Mouse (Mus musculus) brain, embryonic 14.5 days (tissue): ENCODE data around the gene Irf5.

Experiments used
- CTCF ChIP-seq: fragments of 200-500 bp; IDR thresholded peaks from 2 replicates; pipeline ENCODE4 v1.5.1; 2012; ENCODE audit warnings: inconsistent platforms, mild to moderate bottlenecking, moderate library complexity, borderline replicate concordance; ENCODE audit not compliant: insufficient read depth, insufficient read length; ENCODE audit errors: extremely low read depth
- POLR2A ChIP-seq: fragments of 200-500 bp; IDR thresholded peaks from 2 replicates; pipeline ENCODE4 v1.6.1; 2012; ENCODE audit warnings: mild to moderate bottlenecking, inconsistent platforms, borderline replicate concordance; ENCODE audit not compliant: poor library complexity, insufficient read depth, insufficient read length, severe bottlenecking; ENCODE audit errors: extremely low read depth

DNA sequence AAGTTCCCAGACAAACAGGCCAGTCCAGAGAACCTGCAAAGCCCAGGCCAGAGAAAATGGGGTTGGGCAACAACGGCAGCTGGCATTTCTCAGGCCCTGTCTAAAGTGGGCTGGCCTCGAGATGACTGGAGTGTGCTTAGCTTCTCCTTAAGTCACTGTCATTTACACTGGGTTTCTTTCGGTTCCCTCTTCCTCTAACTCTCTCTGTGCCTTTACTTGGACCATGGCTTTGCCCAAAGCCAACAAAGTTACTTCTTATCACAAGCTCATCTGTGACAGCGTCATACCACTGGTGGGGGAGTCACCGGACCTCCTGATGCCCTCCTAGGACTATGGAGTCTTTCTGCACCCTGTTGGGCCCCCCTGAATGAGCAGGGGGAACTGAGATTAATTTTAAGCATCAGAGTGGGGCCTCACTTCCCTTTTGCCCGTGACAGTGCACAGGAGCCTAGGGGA lies 2.4 kb upstream of the Irf5 start:
- TF ChIP-seq CTCF (no peak), POLR2A (no peak)
